Mouse (Mus musculus): ENCODE results near the gene Tmem50b. TPM values are rescaled to one million over a fixed set of nuclear protein-coding genes. Genes with fewer than 3 reads are reported as not detected.

The Tmem50b gene
- total RNA-seq, 1 experiment = 11.8 TPM

DNA sequence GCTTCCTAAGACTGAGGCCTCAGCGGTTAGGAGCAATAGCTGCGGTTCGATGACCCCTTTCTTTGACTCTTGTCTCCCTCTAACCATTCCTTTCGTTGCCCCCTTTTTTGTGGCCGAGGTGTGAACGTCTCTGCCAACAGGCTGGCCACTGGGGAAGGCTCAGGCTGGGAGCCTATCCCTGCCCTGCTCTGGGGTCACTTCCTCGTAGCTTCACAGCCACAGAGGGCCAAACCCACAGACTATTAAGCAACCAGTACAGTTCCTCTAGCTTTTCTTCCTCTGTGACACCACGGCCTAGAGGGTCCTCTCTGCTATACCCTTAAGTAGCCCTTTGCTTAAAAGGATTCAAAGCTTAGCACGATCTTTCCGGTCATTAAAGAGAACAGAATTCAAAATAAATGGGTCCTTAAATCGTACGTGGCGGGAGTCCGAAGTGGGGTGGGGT, 51.2 kb downstream of the Tmem50b start:
- Histone ChIP-seq H3K4me1 (ENCODE audit: control insufficient read depth in 2 of 2, insufficient read depth in 2 of 2, low read length in 2 of 2, poor library complexity in 1 of 2) (peaks cover 4 to 10% of the 10 kb centered on the region in 2 experiments; a peak in 3 of 4 replicates), H3K9me3 (ENCODE audit: control insufficient read depth, insufficient read depth, low read depth, low read length) (no peaks in the 10 kb centered on the region), H3K4me3 (ENCODE audit: insufficient read depth in 1 of 2, low read depth in 1 of 2, low read length in 2 of 2, poor library complexity in 1 of 2, severe bottlenecking in 1 of 2) (peak overlapping the region; percentile 78 to 91), H3K36me3 (ENCODE audit: control insufficient read depth, insufficient read depth, low read length, poor library complexity, severe bottlenecking) (no peaks in the 10 kb centered on the region), H3K9ac (ENCODE audit: insufficient read depth, low read depth, low read length, poor library complexity, severe bottlenecking) (no peak overlapping the region; the same call in 1 of the 2 replicates), H3K27ac (ENCODE audit: insufficient read depth, low read depth, low read length, poor library complexity, severe bottlenecking) (no peak overlapping the region)
- in situ Hi-C loops (cut with MboI; ENCODE audit: low sequenced_read_pairs in 2 of 2, unreplicated experiment in 2 of 2) = no loop called here
- DNase-seq (ENCODE audit: low read depth, low spot score) = no peak
- TF ChIP-seq MAFK (IDR thresholded peaks at IDR 0.05; ENCODE audit: insufficient read depth, low read depth, low read length) (no peak), ZNF384 (IDR thresholded peaks at IDR 0.05; ENCODE audit: low read depth, low read length) (no peak), ZC3H11A (IDR thresholded peaks at IDR 0.05; ENCODE audit: borderline replicate concordance, low read depth, low read length) (no peak), CHD2 (IDR thresholded peaks at IDR 0.05; ENCODE audit: low read depth, low read length) (no peak), HCFC1 (IDR thresholded peaks at IDR 0.05; ENCODE audit: borderline replicate concordance, insufficient read depth, low read length) (no peak)

DNA sequence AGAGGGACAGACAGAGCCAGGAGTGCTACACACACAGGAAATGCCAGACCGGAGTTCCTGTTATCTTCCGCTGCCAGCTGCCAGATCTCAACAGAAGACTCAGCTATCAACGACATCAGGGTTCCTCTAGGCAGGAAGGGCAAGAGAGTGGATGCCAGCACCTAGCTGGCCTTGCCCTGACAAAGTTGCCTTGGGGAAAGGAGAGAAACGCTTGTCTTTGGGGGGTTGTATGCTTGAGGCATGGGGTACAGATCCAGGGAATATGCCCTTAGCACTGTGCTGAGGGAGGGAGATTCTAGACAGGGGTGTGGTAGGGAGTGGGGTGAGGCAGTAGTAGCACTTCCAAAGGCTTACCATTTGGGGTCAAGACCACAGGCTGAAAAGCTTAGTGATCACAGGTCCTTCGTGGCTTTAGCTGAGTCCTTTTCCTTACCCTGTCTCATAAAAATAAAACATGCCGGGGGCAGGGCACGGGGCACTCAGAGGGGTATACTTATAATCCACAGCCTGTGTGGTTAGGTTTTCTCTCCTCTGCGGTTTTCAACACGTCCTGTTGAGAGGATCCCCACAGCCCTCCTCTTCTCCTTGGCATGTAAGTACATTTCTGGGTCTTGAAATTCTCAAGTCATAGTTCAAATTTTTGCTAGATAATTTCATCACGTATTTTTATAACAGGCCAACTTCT, 51.9 kb downstream of the Tmem50b start:
- Histone ChIP-seq H3K4me3 (ENCODE audit: insufficient read depth in 1 of 2, low read depth in 1 of 2, low read length in 2 of 2, poor library complexity in 1 of 2, severe bottlenecking in 1 of 2) (no peak overlapping the region), H3K9me3 (ENCODE audit: control insufficient read depth, insufficient read depth, low read depth, low read length) (no peaks in the 10 kb centered on the region), H3K36me3 (ENCODE audit: control insufficient read depth, insufficient read depth, low read length, poor library complexity, severe bottlenecking) (no peaks in the 10 kb centered on the region), H3K9ac (ENCODE audit: insufficient read depth, low read depth, low read length, poor library complexity, severe bottlenecking) (no peak overlapping the region), H3K27ac (ENCODE audit: insufficient read depth, low read depth, low read length, poor library complexity, severe bottlenecking) (no peak overlapping the region), H3K4me1 (ENCODE audit: control insufficient read depth in 2 of 2, insufficient read depth in 2 of 2, low read length in 2 of 2, poor library complexity in 1 of 2) (peaks cover 4 to 8% of the 10 kb centered on the region in 2 experiments; a peak in 3 of 4 replicates)
- DNase-seq (ENCODE audit: low read depth, low spot score) = no peak
- in situ Hi-C loops (cut with MboI; ENCODE audit: low sequenced_read_pairs in 2 of 2, unreplicated experiment in 2 of 2) = no loop called here
- no peak for TF ChIP-seq HCFC1 (IDR thresholded peaks at IDR 0.05; ENCODE audit: borderline replicate concordance, insufficient read depth, low read length)
- TF ChIP-seq ZC3H11A (IDR thresholded peaks at IDR 0.05; ENCODE audit: borderline replicate concordance, low read depth, low read length) = no peak
- no peak for TF ChIP-seq CHD2 (IDR thresholded peaks at IDR 0.05; ENCODE audit: low read depth, low read length)
- TF ChIP-seq ZNF384 (IDR thresholded peaks at IDR 0.05; ENCODE audit: low read depth, low read length) = no peak
- TF ChIP-seq MAFK (IDR thresholded peaks at IDR 0.05; ENCODE audit: insufficient read depth, low read depth, low read length) = no peak

DNA sequence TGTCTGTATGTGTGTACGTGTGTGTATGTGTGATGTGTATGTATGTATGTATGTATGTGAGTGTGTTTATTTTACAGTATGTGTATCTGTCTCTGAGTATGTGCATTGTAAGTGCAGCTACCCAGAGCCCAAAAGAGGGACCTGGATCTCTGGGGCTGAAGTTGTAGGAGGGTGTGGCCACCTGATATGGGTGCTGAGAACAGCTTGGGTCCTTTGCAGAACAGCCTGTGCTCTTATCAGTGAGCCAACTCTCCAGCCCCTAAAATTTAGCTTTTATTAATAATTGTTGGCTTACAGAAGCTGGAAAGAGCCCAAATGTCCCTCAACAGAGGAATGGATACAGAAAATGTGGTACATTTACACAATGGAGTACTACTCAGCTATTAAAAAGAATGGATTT, 54.0 kb downstream of the Tmem50b start:
- Histone ChIP-seq H3K4me1 (ENCODE audit: control insufficient read depth in 2 of 2, insufficient read depth in 2 of 2, low read length in 2 of 2, poor library complexity in 1 of 2) (peaks cover 2% of the 10 kb centered on the region in 2 experiments; a peak in 1 of 4 replicates), H3K9ac (ENCODE audit: insufficient read depth, low read depth, low read length, poor library complexity, severe bottlenecking) (no peak overlapping the region), H3K27ac (ENCODE audit: insufficient read depth, low read depth, low read length, poor library complexity, severe bottlenecking) (no peak overlapping the region), H3K36me3 (ENCODE audit: control insufficient read depth, insufficient read depth, low read length, poor library complexity, severe bottlenecking) (no peaks in the 10 kb centered on the region), H3K9me3 (ENCODE audit: control insufficient read depth, insufficient read depth, low read depth, low read length) (no peaks in the 10 kb centered on the region), H3K4me3 (ENCODE audit: insufficient read depth in 1 of 2, low read depth in 1 of 2, low read length in 2 of 2, poor library complexity in 1 of 2, severe bottlenecking in 1 of 2) (no peak overlapping the region)
- TF ChIP-seq HCFC1 (IDR thresholded peaks at IDR 0.05; ENCODE audit: borderline replicate concordance, insufficient read depth, low read length) = no peak
- in situ Hi-C loops (cut with MboI; ENCODE audit: low sequenced_read_pairs in 2 of 2, unreplicated experiment in 2 of 2) = no loop called here
- no peak for DNase-seq (ENCODE audit: low read depth, low spot score)

DNA sequence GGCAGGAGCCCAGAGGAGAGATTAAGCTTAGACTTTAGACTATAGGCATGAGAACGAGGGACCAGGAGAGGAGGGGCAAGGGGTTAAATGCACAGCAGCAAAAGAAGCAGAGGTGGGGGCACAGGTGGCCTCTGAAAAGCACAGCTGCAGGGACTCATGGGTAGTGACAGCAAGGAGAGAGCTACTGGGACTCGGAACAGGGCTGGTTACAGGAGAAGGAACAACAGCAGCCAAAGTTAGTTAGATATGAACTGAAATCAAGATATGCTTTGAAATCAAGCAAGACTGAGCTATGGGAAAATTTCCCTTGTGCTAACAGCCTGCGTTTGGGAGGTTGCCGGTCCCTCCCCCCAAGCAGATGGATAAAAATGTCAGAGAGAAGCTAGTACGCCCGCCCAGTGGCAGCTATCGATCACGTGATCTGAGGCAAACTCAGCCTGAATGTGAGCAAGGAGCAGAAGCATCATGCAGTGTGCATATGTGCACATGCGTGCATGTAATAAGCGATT, 56.0 kb downstream of the Tmem50b start:
- Histone ChIP-seq H3K9me3 (ENCODE audit: control insufficient read depth, insufficient read depth, low read depth, low read length) (no peaks in the 10 kb centered on the region), H3K27ac (ENCODE audit: insufficient read depth, low read depth, low read length, poor library complexity, severe bottlenecking) (no peak overlapping the region), H3K36me3 (ENCODE audit: control insufficient read depth, insufficient read depth, low read length, poor library complexity, severe bottlenecking) (no peaks in the 10 kb centered on the region), H3K9ac (ENCODE audit: insufficient read depth, low read depth, low read length, poor library complexity, severe bottlenecking) (no peak overlapping the region), H3K4me1 (ENCODE audit: control insufficient read depth in 2 of 2, insufficient read depth in 2 of 2, low read length in 2 of 2, poor library complexity in 1 of 2) (peaks cover 0 to 2% of the 10 kb centered on the region in 2 experiments; a peak in 1 of 4 replicates), H3K4me3 (ENCODE audit: insufficient read depth in 1 of 2, low read depth in 1 of 2, low read length in 2 of 2, poor library complexity in 1 of 2, severe bottlenecking in 1 of 2) (no peak overlapping the region)
- in situ Hi-C loops (cut with MboI; ENCODE audit: low sequenced_read_pairs in 2 of 2, unreplicated experiment in 2 of 2) = no loop called here
- no peak for TF ChIP-seq HCFC1 (IDR thresholded peaks at IDR 0.05; ENCODE audit: borderline replicate concordance, insufficient read depth, low read length)
- TF ChIP-seq ZC3H11A (IDR thresholded peaks at IDR 0.05; ENCODE audit: borderline replicate concordance, low read depth, low read length) = no peak
- TF ChIP-seq CHD2 (IDR thresholded peaks at IDR 0.05; ENCODE audit: low read depth, low read length) = no peak
- no peak for TF ChIP-seq MAFK (IDR thresholded peaks at IDR 0.05; ENCODE audit: insufficient read depth, low read depth, low read length)
- TF ChIP-seq ZNF384 (IDR thresholded peaks at IDR 0.05; ENCODE audit: low read depth, low read length) = no peak
- DNase-seq (ENCODE audit: low read depth, low spot score) = no peak
